Mouse (Mus musculus) liver, adult 2 months (tissue): ENCODE results near the gene Vwa8. TPM values are rescaled to one million over a fixed set of nuclear protein-coding genes. Genes with fewer than 3 reads are reported as not detected.

ENCODE experiments used
- DNase-seq: peaks from one replicate; pipeline ENCODE4 v3.0.0-alpha.2; 2011; ENCODE audit warnings: low read depth, low spot score; ENCODE audit errors: extremely low read depth
- H3K27ac ChIP-seq: fragments of 200-500 bp; replicated peaks from 2 replicates; pipeline ENCODE4 v1.5.1; 2012; ENCODE audit warnings: low read depth, mild to moderate bottlenecking, control low read depth, inconsistent platforms, low read length; ENCODE audit not compliant: insufficient read depth
- H3K27me3 ChIP-seq: fragments of 200-500 bp; 2 replicates; pipeline ENCODE4 v1.6.1; 2012; ENCODE audit warnings: mild to moderate bottlenecking, moderate library complexity, low read length, inconsistent platforms; ENCODE audit not compliant: control insufficient read depth, insufficient read depth
- H3K36me3 ChIP-seq: fragments of 200-500 bp; 2 replicates; pipeline ENCODE4 v1.6.1; 2012; ENCODE audit warnings: low read length, inconsistent platforms; ENCODE audit not compliant: control insufficient read depth, insufficient read depth
- H3K4me1 ChIP-seq: fragments of 200-500 bp; 2 replicates; pipeline ENCODE4 v1.6.1; 2011; ENCODE audit warnings: low read length; ENCODE audit not compliant: control insufficient read depth, insufficient read depth
- H3K4me3 ChIP-seq: fragments of 200-500 bp; 2 replicates; pipeline ENCODE4 v1.5.1; 2011; ENCODE audit warnings: low read depth, mild to moderate bottlenecking, control low read depth, low read length, moderate library complexity; ENCODE audit not compliant: insufficient read depth
- H3K79me2 ChIP-seq: fragments of 200-500 bp; 2 replicates; pipeline ENCODE4 v1.6.1; 2012; ENCODE audit warnings: inconsistent platforms, mild to moderate bottlenecking, low read length, moderate library complexity; ENCODE audit not compliant: control insufficient read depth, insufficient read depth
- H3K9ac ChIP-seq: fragments of 200-500 bp; 2 replicates; pipeline ENCODE4 v1.6.1; 2012; ENCODE audit warnings: low read depth, mild to moderate bottlenecking, control low read depth, inconsistent platforms, low read length
- CTCF ChIP-seq: fragments of 200-500 bp; IDR thresholded peaks from 2 replicates; pipeline ENCODE4 v1.5.1; 2011; ENCODE audit warnings: low read depth, low read length, control low read depth
- POLR2A ChIP-seq: fragments of 200-500 bp; IDR thresholded peaks from 2 replicates; pipeline ENCODE4 v1.6.1; 2011; ENCODE audit warnings: low read length, control low read depth; ENCODE audit not compliant: insufficient read depth; ENCODE audit errors: extremely low read depth
- WGBS: fragments of 180-500 bp; shearing (Covaris S2); methylation state at CpG from one replicate; pipeline ENCODE4 v1.1.7; 2018; 5-methylcytosine and 5-hydroxymethylcytosine counted together
- polyA plus RNA-seq: library from polyadenylated mRNA; depleted of rRNA; stranded (reverse); fragments of >200 nt; gene quantifications from 2 replicates; pipeline ENCODE4 v1.2.3, GENCODE M21; 2012
- total RNA-seq: library from RNA; depleted of rRNA; stranded (reverse); fragments of >200 nt; gene quantifications from 2 replicates; pipeline ENCODE4 v1.2.3, GENCODE M21; 2014

Vwa8 gene
- total and polyA plus RNA-seq, 2 experiments = 44.0 to 106 TPM

DNA sequence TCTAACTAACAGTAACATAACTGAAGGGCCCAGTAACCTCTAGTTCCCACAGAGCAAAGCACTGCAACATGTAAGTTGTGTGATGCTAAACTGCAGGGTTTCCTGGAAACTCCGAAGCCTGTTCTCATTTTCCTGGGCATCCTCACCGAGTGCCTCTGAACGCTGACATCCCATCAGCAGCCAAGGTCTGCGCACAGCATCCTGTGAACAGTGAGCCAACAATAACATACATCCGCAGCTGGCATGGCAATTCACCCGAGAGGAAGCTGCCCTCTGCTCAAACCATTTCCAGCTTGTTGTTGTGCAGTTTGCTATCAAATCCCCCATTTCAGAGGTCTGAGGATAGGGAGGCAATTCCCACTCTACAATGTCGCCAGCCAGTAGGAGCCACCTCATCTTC lies 334.4 kb downstream of the Vwa8 start:
- Histone ChIP-seq H3K27ac (no peak overlapping the region), H3K27me3 (no peaks in the 10 kb centered on the region), H3K4me3 (no peak overlapping the region), H3K36me3 (peaks cover 55% of the 10 kb centered on the region), H3K79me2 (no peaks in the 10 kb centered on the region), H3K9ac (no peak overlapping the region), H3K4me1 (no peaks in the 10 kb centered on the region)
- no peak for DNase-seq
- TF ChIP-seq POLR2A (no peak), CTCF (no peak)
- 85% methylated on average over 7 of the region's 7 CpGs for WGBS

- DNase-seq = no peak
- Histone ChIP-seq H3K4me1 (no peaks in the 10 kb centered on the region), H3K79me2 (no peaks in the 10 kb centered on the region), H3K4me3 (no peak overlapping the region), H3K27me3 (no peaks in the 10 kb centered on the region), H3K27ac (no peak overlapping the region), H3K36me3 (peaks cover 57% of the 10 kb centered on the region), H3K9ac (no peak overlapping the region)
- TF ChIP-seq POLR2A (no peak), CTCF (no peak)
- 81% methylated on average over 10 of the region's 10 CpGs for WGBS
Observed at GRCm38 (mm10) chr14:79184071-79184470, 335.2 kb downstream of the Vwa8 start.

- Histone ChIP-seq H3K36me3 (peaks cover 59% of the 10 kb centered on the region), H3K27ac (no peak overlapping the region), H3K79me2 (no peaks in the 10 kb centered on the region), H3K4me1 (no peaks in the 10 kb centered on the region), H3K4me3 (no peak overlapping the region), H3K9ac (no peak overlapping the region), H3K27me3 (no peaks in the 10 kb centered on the region)
- 94% methylated on average over 11 of the region's 11 CpGs for WGBS
- TF ChIP-seq CTCF (no peak), POLR2A (no peak)
- DNase-seq = no peak
Observed at GRCm38 (mm10) chr14:79185018-79185685, 336.3 kb downstream of the Vwa8 start.

GRCm38 (mm10) chr14:79186976-79187375 lies 338.1 kb downstream of the Vwa8 start:
- no peak overlapping the region for H3K27ac ChIP-seq
- WGBS = 100% methylated on average over 1 of the region's 1 CpGs
- TF ChIP-seq POLR2A (no peak), CTCF (no peak)

GRCm38 (mm10) chr14:79196711-79197110 lies 347.9 kb downstream of the Vwa8 start:
- TF ChIP-seq POLR2A (no peak), CTCF (no peak)
- no peak overlapping the region for H3K4me3 ChIP-seq
- H3K4me1 ChIP-seq = no peaks in the 10 kb centered on the region
- no peaks in the 10 kb centered on the region for H3K27me3 ChIP-seq
- H3K9ac ChIP-seq = no peak overlapping the region
- no peaks in the 10 kb centered on the region for H3K79me2 ChIP-seq
- H3K27ac ChIP-seq = no peak overlapping the region
- DNase-seq = no peak
- H3K36me3 ChIP-seq = peaks cover 34% of the 10 kb centered on the region
- 84% methylated on average over 3 of the region's 3 CpGs for WGBS

More at GRCm38 (mm10) chr14:79186976-79187375, 338.1 kb downstream of the Vwa8 start:
- DNase-seq = no peak
- H3K27me3 ChIP-seq = no peaks in the 10 kb centered on the region
- no peaks in the 10 kb centered on the region for H3K79me2 ChIP-seq
- H3K36me3 ChIP-seq = peaks cover 52% of the 10 kb centered on the region
- no peak overlapping the region for H3K4me3 ChIP-seq
- no peak overlapping the region for H3K9ac ChIP-seq
- H3K4me1 ChIP-seq = no peaks in the 10 kb centered on the region

DNA sequence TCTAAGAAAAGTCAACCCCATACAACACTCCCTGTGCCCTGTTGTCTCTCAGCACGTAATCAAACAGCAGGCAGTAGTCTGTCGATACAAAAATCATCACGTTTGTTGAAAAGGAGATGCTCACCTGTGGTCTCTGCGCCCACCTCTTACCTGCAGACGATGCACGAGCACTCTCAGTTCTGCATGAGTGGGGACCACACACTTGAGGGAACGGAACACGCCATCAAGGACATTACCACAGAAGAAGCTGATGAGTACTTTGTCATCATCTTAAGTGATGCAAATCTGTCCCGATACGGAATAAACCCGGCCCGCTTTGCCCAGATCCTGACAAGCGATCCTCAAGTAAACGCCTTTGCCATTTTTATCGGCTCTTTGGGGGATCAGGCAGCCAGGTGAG lies 349.2 kb downstream of the Vwa8 start:
- H3K4me3 ChIP-seq = no peak overlapping the region
- no peaks in the 10 kb centered on the region for H3K27me3 ChIP-seq
- DNase-seq = no peak
- H3K27ac ChIP-seq = no peak overlapping the region
- TF ChIP-seq POLR2A (no peak), CTCF (no peak)
- WGBS = 97% methylated on average over 15 of the region's 15 CpGs
- no peak overlapping the region for H3K9ac ChIP-seq
- H3K36me3 ChIP-seq = peaks cover 45% of the 10 kb centered on the region
- H3K79me2 ChIP-seq = no peaks in the 10 kb centered on the region
- H3K4me1 ChIP-seq = no peaks in the 10 kb centered on the region
